Mouse (Mus musculus) small intestine, adult 2 months (tissue): ENCODE data around the gene Olfr631. TPM values are rescaled to one million over a fixed set of nuclear protein-coding genes. Genes with fewer than 3 reads are reported as not detected.

Source experiments
- H3K27ac ChIP-seq: fragments of 200-500 bp; 2 replicates; pipeline ENCODE4 v1.5.1; 2012; ENCODE audit warnings: low read depth, low read length, control low read depth, inconsistent platforms; ENCODE audit not compliant: insufficient read depth
- H3K27me3 ChIP-seq: fragments of 200-500 bp; 2 replicates; pipeline ENCODE4 v1.6.1; 2012; ENCODE audit warnings: mild to moderate bottlenecking, moderate library complexity, low read length, inconsistent platforms; ENCODE audit not compliant: control insufficient read depth, insufficient read depth
- H3K36me3 ChIP-seq: fragments of 200-500 bp; 2 replicates; pipeline ENCODE4 v1.6.1; 2012; ENCODE audit warnings: mild to moderate bottlenecking, low read length, control low read depth, inconsistent platforms; ENCODE audit not compliant: control insufficient read depth, insufficient read depth
- H3K4me1 ChIP-seq: fragments of 200-500 bp; 2 replicates; pipeline ENCODE4 v1.6.1; 2012; ENCODE audit warnings: low read length, inconsistent platforms, mixed read lengths; ENCODE audit not compliant: control insufficient read depth, insufficient read depth, insufficient read length
- H3K4me3 ChIP-seq: fragments of 200-500 bp; 2 replicates; pipeline ENCODE4 v1.5.1; 2012; ENCODE audit warnings: low read depth, mild to moderate bottlenecking, control low read depth, inconsistent platforms, low read length, moderate library complexity
- CTCF ChIP-seq: fragments of 200-500 bp; IDR thresholded peaks from 2 replicates; pipeline ENCODE4 v1.5.1; 2012; ENCODE audit warnings: low read depth, mild to moderate bottlenecking, control low read depth, inconsistent platforms, low read length, moderate library complexity, mixed read lengths; ENCODE audit not compliant: insufficient replicate concordance, insufficient read length; ENCODE audit errors: extremely low read depth
- POLR2A ChIP-seq: fragments of 200-500 bp; IDR thresholded peaks from 2 replicates; pipeline ENCODE4 v1.6.1; 2012; ENCODE audit warnings: low read depth, mild to moderate bottlenecking, control low read depth, inconsistent platforms, low read length, moderate library complexity
- WGBS: fragments of 180-500 bp; shearing (Covaris S2); methylation state at CpG from one replicate; pipeline ENCODE4 v1.1.7; 2018; 5-methylcytosine and 5-hydroxymethylcytosine counted together
- polyA plus RNA-seq: library from polyadenylated mRNA; depleted of rRNA; stranded (reverse); fragments of >200 nt; gene quantifications from 2 replicates; pipeline ENCODE4 v1.2.3, GENCODE M21; 2012; rRNA removed

The Olfr631 gene
- not detected in 2 replicates for polyA plus RNA-seq

DNA sequence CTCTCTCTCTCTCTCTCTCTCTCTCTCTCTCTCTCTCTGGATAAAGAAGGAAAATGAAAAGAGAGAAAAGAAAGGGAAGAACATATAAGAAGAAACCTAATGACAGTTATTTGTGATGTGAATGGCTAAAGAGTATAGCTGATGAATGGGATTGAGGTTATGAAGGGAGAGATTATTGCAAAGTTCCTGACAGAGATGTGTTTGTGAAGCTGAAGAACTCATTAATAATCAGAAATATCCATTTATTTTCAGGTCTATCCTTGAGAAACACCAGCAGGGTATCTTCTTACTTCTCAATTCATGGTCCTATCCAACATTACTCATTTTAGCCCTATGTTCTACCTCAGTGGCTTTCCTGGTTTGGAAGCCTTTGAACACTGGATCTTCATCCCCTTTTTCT, at the start of gene Olfr631:
Gene Olfr631 (plus strand): TSS at position 301 of the 400 bp plus-strand sequence.
- Histone ChIP-seq H3K27me3 (no peaks in the 10 kb centered on the region), H3K27ac (no peak within 1 kb of the TSS), H3K4me1 (no peaks in the 10 kb centered on the region), H3K36me3 (no peaks in the 10 kb centered on the region), H3K4me3 (no peak within 1 kb of the TSS)
- no peak for TF ChIP-seq POLR2A
- TF ChIP-seq CTCF: no peak

DNA sequence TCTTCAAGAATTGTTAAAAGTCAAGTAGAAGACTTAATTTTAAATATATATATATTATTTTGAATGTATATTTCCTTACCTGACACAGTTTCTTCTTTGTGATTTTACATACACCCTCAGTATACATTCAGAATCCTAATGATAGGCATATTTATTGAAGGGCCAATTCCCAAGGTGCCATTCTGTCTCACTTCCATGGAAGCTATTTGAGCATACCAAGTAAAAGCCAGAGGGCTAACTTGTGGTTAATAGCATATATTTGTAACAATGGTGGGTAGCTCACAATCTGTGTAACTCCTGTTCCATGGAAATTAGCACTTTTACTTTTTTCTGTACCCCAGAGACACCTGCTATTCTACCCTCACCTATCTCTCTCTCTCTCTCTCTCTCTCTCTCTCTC, 42.5 kb upstream of the Olfr631 start, which contains the start of gene Olfr66:
Gene Olfr66 (minus strand): TSS at position 101 of the 400 bp plus-strand sequence.
- H3K36me3 ChIP-seq: no peaks in the 10 kb centered on the region
- TF ChIP-seq POLR2A (no peak), CTCF (no peak)
- H3K4me1 ChIP-seq: no peaks in the 10 kb centered on the region
- no peak within 1 kb of the TSS for H3K4me3 ChIP-seq
- no peaks in the 10 kb centered on the region for H3K27me3 ChIP-seq
- H3K27ac ChIP-seq: no peak within 1 kb of the TSS

DNA sequence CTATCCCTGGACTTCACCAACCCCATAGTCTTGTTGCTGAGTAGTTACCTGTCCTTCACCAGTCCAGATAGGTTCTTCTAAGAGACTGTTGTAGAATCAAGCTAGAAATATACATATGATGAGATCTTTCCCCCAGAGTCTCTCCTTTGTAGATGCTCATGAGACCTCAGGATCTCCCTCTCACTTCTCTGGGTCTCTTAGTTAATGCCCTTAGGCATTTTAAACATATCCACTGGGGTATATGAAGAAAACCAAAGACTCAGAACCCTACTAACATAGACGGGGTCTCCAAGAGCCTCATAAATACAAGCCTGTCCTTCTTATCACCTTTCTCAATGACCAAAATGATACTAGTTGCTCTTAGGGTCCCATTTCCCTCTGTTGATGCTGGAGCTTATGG, 34.2 kb upstream of the Olfr631 start, which contains the start of gene Olfr64:
Gene Olfr64 (minus strand): TSS at position 101 of the 400 bp plus-strand sequence.
- TF ChIP-seq POLR2A (no peak), CTCF (no peak)
- no peak within 1 kb of the TSS for H3K4me3 ChIP-seq
- no peaks in the 10 kb centered on the region for H3K27me3 ChIP-seq
- no peaks in the 10 kb centered on the region for H3K4me1 ChIP-seq
- H3K36me3 ChIP-seq: no peaks in the 10 kb centered on the region
- 70% methylated on average over 1 of the region's 1 CpGs for WGBS
- no peak within 1 kb of the TSS for H3K27ac ChIP-seq

DNA sequence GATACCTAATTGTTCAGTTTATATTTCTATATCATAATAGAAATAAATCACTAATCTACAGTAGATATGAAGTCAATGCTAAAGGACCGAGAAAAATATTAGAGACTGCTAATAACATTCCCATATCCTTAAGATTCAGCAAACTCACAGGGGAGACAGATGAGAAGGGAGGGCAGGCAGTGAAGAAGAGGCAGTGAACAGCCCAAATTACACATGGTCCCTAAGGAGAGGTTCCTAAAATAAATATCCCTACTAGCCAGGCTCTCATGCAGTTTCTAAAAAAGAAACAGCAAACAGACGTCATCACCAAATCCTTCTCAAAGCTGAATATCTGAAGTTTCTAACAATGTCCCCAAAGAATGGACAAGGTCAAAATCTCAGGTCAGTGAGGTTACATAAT, 25.4 kb upstream of the Olfr631 start, which contains the start of gene Olfr65:
Gene Olfr65 (plus strand): TSS at position 301 of the 400 bp plus-strand sequence.
- H3K27ac ChIP-seq: no peak within 1 kb of the TSS
- TF ChIP-seq POLR2A: no peak
- TF ChIP-seq CTCF: no peak
- no peaks in the 10 kb centered on the region for H3K4me1 ChIP-seq
- H3K36me3 ChIP-seq: no peaks in the 10 kb centered on the region
- no peak within 1 kb of the TSS for H3K4me3 ChIP-seq
- 78% methylated on average over 2 of the region's 2 CpGs for WGBS
- H3K27me3 ChIP-seq: no peaks in the 10 kb centered on the region

DNA sequence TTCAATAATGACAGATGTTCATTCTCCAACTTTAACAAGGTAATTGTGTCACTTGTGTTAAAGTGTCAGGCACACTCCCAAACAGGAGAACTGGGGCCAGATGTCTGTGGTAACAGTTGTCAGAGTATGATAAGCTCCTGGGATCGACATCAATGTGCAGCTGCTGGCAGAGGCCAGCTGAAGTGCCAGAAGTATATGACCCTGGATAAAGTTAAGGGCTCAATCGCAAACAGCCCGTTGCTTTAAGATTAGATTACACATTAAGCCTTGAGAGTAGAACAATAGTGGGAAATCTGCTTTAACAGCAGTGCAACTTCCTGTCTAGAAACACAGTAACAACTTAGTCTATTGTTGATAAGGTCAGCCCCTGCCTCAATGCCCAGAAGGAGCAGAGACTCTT, 18.6 kb upstream of the Olfr631 start:
- Histone ChIP-seq H3K27me3 (no peaks in the 10 kb centered on the region), H3K27ac (no peak overlapping the region), H3K4me1 (no peaks in the 10 kb centered on the region), H3K36me3 (no peaks in the 10 kb centered on the region), H3K4me3 (no peak overlapping the region)
- WGBS: 6% methylated on average over 3 of the region's 3 CpGs
- TF ChIP-seq CTCF: no peak
- no peak for TF ChIP-seq POLR2A

DNA sequence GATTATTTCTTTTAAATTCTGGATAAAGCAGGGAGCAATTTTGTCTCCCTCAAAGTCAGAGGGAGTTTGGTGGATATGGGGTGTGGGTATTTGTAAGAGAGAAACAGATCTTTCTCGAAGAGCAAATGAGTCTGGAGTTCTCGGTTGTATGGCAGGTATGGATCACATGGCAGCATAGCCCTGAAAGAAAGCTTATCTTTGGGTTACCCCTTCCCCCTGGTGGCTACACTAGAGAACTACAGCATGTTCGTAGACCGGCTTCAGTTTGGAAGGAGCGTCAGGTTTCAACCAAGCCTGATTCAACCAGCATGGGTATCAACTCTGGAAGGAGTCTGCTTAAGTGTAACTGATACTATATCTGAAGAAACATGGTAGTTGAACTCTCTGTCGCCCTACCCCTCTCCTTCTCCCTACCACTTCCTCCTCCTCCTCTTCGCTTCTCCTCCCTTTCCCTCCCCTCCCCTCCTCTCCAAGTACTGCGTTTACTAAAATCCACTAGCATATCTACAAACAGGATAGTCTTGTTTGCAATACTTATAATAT, 15.6 kb upstream of the Olfr631 start:
- TF ChIP-seq POLR2A (no peak), CTCF (0 out of 2 replicates have a peak, but pooled peaks have one; percentile 7)
- Histone ChIP-seq H3K4me3 (no peak overlapping the region), H3K27ac (no peak overlapping the region), H3K36me3 (no peaks in the 10 kb centered on the region), H3K27me3 (no peaks in the 10 kb centered on the region), H3K4me1 (no peaks in the 10 kb centered on the region)
- 73% methylated on average over 8 of the region's 8 CpGs for WGBS

DNA sequence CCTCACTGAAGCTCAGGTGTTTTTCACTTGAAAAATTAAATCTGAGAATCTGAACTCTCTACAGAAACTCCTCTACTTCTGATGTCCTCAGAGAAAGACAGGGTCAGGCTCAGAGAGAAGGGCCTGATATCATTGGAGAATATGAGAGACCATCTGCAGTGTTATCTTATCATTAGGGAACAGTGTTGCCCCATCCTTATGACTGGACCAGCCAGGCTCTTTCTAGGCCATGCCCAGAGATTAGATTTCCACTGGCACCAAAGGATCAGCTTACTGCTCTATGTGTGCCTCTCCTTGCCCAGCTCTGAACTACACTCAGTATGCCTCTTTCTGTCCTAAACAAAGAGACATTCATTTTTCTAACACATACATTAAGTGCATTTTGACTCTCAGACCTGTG, 13.3 kb upstream of the Olfr631 start:
- Histone ChIP-seq H3K4me1 (no peaks in the 10 kb centered on the region), H3K27me3 (no peaks in the 10 kb centered on the region), H3K27ac (no peak overlapping the region), H3K36me3 (no peaks in the 10 kb centered on the region), H3K4me3 (no peak overlapping the region)
- TF ChIP-seq POLR2A (no peak), CTCF (no peak)
